Mouse (Mus musculus) heart, adult 2 months (tissue): ENCODE results near the gene Olfr832. TPM values are rescaled to one million over a fixed set of nuclear protein-coding genes. Genes with fewer than 3 reads are reported as not detected.
"Not testable (repeated sequence)": the region's sequence is repeated elsewhere in the genome, so short reads cannot be mapped to it uniquely, and the experiment has no call there.

Experiments
- DNase-seq, 2 experiments: peaks; one replicate each; pipeline ENCODE4 v3.0.0; 2021
- H3K27ac ChIP-seq: fragments of 200-600 bp; 2 replicates; pipeline ENCODE4 v1.8.1; 2022
- H3K27me3 ChIP-seq: fragments of 200-500 bp; 2 replicates; pipeline ENCODE4 v1.6.1; 2012; ENCODE audit warnings: mild to moderate bottlenecking, low read length, inconsistent platforms, mixed read lengths; ENCODE audit not compliant: control insufficient read depth, insufficient read depth
- H3K36me3 ChIP-seq: fragments of 200-500 bp; 2 replicates; pipeline ENCODE4 v1.6.1; 2012; ENCODE audit warnings: low read length, inconsistent platforms; ENCODE audit not compliant: control insufficient read depth, insufficient read depth
- H3K4me1 ChIP-seq: fragments of 200-500 bp; 2 replicates; pipeline ENCODE4 v1.6.1; 2011; ENCODE audit warnings: low read length; ENCODE audit not compliant: control insufficient read depth, insufficient read depth
- H3K4me3 ChIP-seq: fragments of 200-600 bp; 2 replicates; pipeline ENCODE4 v1.8.1; 2022
- H3K79me2 ChIP-seq: fragments of 200-500 bp; replicated peaks from 2 replicates; pipeline ENCODE4 v1.6.1; 2012; ENCODE audit warnings: mild to moderate bottlenecking, inconsistent platforms, low read length, moderate library complexity, mixed read lengths; ENCODE audit not compliant: control insufficient read depth, insufficient read depth
- H3K9ac ChIP-seq: fragments of 200-500 bp; 2 replicates; pipeline ENCODE4 v1.6.1; 2012; ENCODE audit warnings: low read depth, mild to moderate bottlenecking, control low read depth, inconsistent platforms, low read length, mixed read lengths
- CTCF ChIP-seq: fragments of 200-600 bp; IDR thresholded peaks from 2 replicates; pipeline ENCODE4 v1.8.1; 2022; ENCODE audit warnings: antibody characterized with exemption, mild to moderate bottlenecking, moderate library complexity
- EP300 ChIP-seq: fragments of 200-500 bp; IDR thresholded peaks from 2 replicates; pipeline ENCODE4 v1.6.1; 2011; ENCODE audit warnings: low read depth, low read length, control low read depth; ENCODE audit not compliant: insufficient read depth
- POLR2A ChIP-seq: fragments of 200-500 bp; IDR thresholded peaks from 2 replicates; pipeline ENCODE4 v1.6.1; 2011; ENCODE audit warnings: mild to moderate bottlenecking, low read depth, low read length, control low read depth; ENCODE audit not compliant: insufficient read depth
- WGBS: fragments of 180-500 bp; shearing (Covaris S2); methylation state at CpG from one replicate; pipeline ENCODE4 v1.1.7; 2018; 5-methylcytosine and 5-hydroxymethylcytosine counted together
- intact Hi-C: fragments of 180-260 bp; cut with DNase I; formaldehyde crosslinking; loops from one replicate; pipeline ENCODE4 v1.15.1; 2025
- long read RNA-seq: library from polyadenylated mRNA; stranded (forward); transcript quantifications from one replicate; pipeline ENCODE4 v2.0.0, GENCODE M21; 2021
- polyA plus RNA-seq: library from polyadenylated mRNA; depleted of rRNA; stranded (reverse); fragments of >200 nt; gene quantifications from 2 replicates; pipeline ENCODE4 v1.2.3, GENCODE M21; 2012; rRNA removed
- total RNA-seq, 2 experiments: library from RNA; stranded (reverse); gene quantifications; 2 replicates each; pipeline ENCODE4 v1.2.3; 2021

The Olfr832 gene
- total RNA-seq (not detected), polyA plus RNA-seq (not detected in 2 replicates)
- long read RNA-seq = 0 reads

DNA sequence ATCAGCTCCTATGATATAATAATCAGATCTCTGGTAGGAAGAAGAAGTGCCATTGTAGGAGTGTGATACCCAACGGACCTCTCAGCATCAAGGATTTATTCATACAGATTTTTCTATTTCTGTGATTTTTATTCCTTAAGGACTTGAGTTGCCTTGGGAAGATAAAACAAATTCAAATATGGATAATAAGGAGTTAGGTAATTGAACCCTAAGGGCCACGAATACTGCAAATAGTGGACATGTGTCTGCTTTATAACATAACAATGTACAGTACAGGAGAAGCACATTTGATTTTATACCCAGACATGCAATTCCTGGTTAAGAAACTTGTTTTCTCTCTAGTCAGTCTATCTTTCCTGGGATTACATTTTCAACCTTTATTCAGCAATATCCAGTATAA lies at the start of gene Olfr832:
Olfr832 (plus strand) TSS at position 301 of the 400 bp plus-strand sequence.
- intact Hi-C loops, DNase-seq, H3K36me3 ChIP-seq, H3K27ac ChIP-seq, H3K79me2 ChIP-seq, H3K4me3 ChIP-seq, H3K9ac ChIP-seq, H3K4me1 ChIP-seq, H3K27me3 ChIP-seq: not testable (repeated sequence)
- 60% methylated on average over 2 of the region's 2 CpGs for WGBS

DNA sequence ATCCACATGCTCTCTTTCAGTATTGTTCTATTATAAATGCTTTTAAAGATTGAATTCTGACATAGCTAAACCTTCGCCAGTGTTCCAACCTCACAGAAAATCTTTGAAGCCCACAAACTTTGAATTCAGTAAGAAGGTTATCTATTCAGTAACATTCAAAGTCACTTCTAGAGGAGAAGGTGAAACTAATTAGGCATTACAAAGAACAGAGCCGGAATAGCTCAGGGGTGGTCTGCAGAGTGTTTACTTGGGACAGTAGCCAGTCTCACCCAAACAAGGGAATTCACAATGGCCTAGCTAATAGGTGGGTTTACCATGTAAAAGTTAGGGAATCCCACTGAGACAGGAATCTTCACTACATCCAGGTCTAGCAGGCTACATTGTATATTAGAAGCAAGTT lies 29.2 kb upstream of the Olfr832 start:
- 59% methylated on average over 2 of the region's 2 CpGs for WGBS
- H3K4me3 ChIP-seq, H3K9ac ChIP-seq, H3K36me3 ChIP-seq, H3K4me1 ChIP-seq, intact Hi-C loops, H3K27ac ChIP-seq, H3K27me3 ChIP-seq, H3K79me2 ChIP-seq, DNase-seq: not testable (repeated sequence)

DNA sequence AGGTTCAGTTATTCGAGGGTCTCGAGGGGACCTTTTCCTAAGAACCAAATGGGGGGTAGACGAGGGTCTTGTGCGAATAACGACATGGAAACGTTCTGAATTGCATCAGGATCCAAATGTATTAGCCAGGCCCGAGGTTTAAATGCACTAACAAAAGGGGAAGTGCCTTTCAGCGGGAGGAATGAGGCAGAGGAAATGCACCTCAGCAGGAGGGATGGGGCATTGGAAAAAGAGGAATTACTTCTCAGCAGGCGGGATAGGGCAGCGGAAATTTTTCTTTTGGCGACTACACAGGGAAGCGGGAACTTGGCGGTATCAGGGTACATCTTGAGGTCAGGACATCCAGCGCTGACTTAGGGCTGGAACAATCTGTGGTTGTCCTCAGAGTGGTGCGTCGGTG lies 9.0 kb upstream of the Olfr832 start:
- H3K79me2 ChIP-seq, H3K27me3 ChIP-seq, intact Hi-C loops, H3K4me3 ChIP-seq, H3K9ac ChIP-seq, H3K4me1 ChIP-seq, H3K27ac ChIP-seq, H3K36me3 ChIP-seq, DNase-seq: not testable (repeated sequence)
- WGBS = 78% methylated on average over 16 of the region's 16 CpGs

DNA sequence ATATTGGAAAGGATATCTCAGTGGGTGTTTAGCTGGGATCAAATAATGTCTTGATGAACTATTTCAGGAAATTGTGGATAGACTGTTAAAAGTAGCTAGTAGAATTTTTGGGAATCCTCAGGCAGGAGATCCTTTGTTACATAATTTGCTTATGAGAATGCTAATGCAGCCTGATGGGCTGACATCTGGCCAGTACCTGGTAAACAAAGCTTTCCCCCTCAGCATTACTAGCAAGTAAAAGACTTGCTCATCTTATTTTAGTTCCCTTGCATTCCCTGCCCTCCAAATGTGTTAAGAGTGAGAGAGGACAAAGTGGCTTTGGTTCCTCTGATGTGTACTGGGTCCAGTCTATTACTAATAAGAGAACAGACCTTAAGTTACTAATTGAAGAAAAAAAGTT lies 25.1 kb downstream of the Olfr832 start:
- Histone ChIP-seq H3K9ac (no peak overlapping the region), H3K4me3 (no peak overlapping the region), H3K79me2 (no peaks in the 10 kb centered on the region), H3K27me3 (no peaks in the 10 kb centered on the region), H3K36me3 (no peaks in the 10 kb centered on the region), H3K27ac (no peak overlapping the region), H3K4me1 (no peaks in the 10 kb centered on the region)
- intact Hi-C loops = loop anchor here (2.0 kb wide), 1 partner anchor 43 kb away; no protein-coding TSS in a partner anchor
- no peak for DNase-seq
- TF ChIP-seq CTCF (no peak), POLR2A (no peak), EP300 (no peak)

DNA sequence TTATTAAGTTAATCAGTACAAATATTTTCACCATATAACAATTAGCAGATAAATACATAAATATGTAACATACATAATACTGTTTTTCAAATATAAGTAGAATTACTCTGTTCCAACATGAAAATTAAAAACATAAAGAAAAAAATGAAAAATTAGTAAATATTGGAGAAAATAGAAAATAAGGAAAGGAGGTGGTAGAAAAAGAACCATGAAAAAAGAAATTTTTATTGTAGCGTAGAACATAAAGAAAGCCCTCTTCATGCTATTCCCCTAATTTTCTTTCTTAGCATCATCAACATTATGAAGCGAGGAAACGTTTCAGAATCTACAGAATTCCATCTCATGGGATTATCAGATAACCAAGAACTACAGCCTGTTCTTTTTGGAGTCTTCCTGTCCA lies 50.8 kb downstream of the Olfr832 start, which contains the start of gene Olfr834:
Olfr834 (plus strand) TSS at position 301 of the 400 bp plus-strand sequence.
- intact Hi-C loops = no loop called here
- Histone ChIP-seq H3K27me3 (no peaks in the 10 kb centered on the region), H3K79me2 (no peaks in the 10 kb centered on the region), H3K4me1 (no peaks in the 10 kb centered on the region), H3K27ac (no peak within 1 kb of the TSS), H3K4me3 (no peak within 1 kb of the TSS), H3K36me3 (no peaks in the 10 kb centered on the region), H3K9ac (no peak within 1 kb of the TSS)
- WGBS = 74% methylated on average over 3 of the region's 3 CpGs
- no peak for DNase-seq
- TF ChIP-seq POLR2A = no peak

Other genes with a start within 250 kb of the Olfr832 start
- not detected for gene Olfr24, start 173.1 kb upstream of the Olfr832 start, total RNA-seq
- not detected in 2 replicates for gene Olfr24, start 173.1 kb upstream of the Olfr832 start, polyA plus RNA-seq
- gene Olfr828, start 117.6 kb upstream of the Olfr832 start, total RNA-seq = not detected
- gene Olfr828, start 117.6 kb upstream of the Olfr832 start, polyA plus RNA-seq = not detected in 2 replicates
- not detected for gene Olfr829, start 82.2 kb upstream of the Olfr832 start, total RNA-seq
- not detected in 2 replicates for gene Olfr829, start 82.2 kb upstream of the Olfr832 start, polyA plus RNA-seq
- gene Olfr830, start 62.4 kb upstream of the Olfr832 start, total RNA-seq = not detected
- gene Olfr830, start 62.4 kb upstream of the Olfr832 start, polyA plus RNA-seq = not detected in 2 replicates
- gene Olfr834, start 50.9 kb downstream of the Olfr832 start, total RNA-seq = not detected
- not detected in 2 replicates for gene Olfr834, start 50.9 kb downstream of the Olfr832 start, polyA plus RNA-seq
- not detected for gene Olfr835, start 95.6 kb downstream of the Olfr832 start, total RNA-seq
- not detected in 2 replicates for gene Olfr835, start 95.6 kb downstream of the Olfr832 start, polyA plus RNA-seq
- gene Olfr836, start 183.3 kb downstream of the Olfr832 start, total RNA-seq = not detected
- gene Olfr836, start 183.3 kb downstream of the Olfr832 start, polyA plus RNA-seq = not detected in 2 replicates
- not detected for gene Olfr837, start 199.2 kb downstream of the Olfr832 start, total RNA-seq
- gene Olfr837, start 199.2 kb downstream of the Olfr832 start, polyA plus RNA-seq = not detected in 2 replicates
- gene Olfr839-ps1, start 240.2 kb downstream of the Olfr832 start, total RNA-seq = not detected
- not detected in 2 replicates for gene Olfr839-ps1, start 240.2 kb downstream of the Olfr832 start, polyA plus RNA-seq